35 mouse cellular contexts compared by ENCODE assay signal in genomic region chr16:8384772-8385171, GRCm38 (mm10). TPM values are rescaled to one million over a fixed set of nuclear protein-coding genes. Genes with fewer than 3 reads are reported as not detected.
DNase-seq lines count a peak whose midpoint lies in the region; ATAC-seq and TF ChIP-seq lines count a peak whose summit lies in the region.
"Had no signal": no experiment of that assay in that cellular context is flagged by ENCODE, and none has a peak within 500 bp of the region (broad histone marks: within the 10 kb centered on the region; RNA-seq: fewer than 3 reads in every experiment).

No protein-coding gene starts in this region.

- H3K4me3 ChIP-seq in heart, embryonic 10.5 days, result no peak overlapping the region
- H3K4me3 ChIP-seq in kidney, adult 2 months (ENCODE audit: insufficient read depth, low read depth, low read length), result no peak overlapping the region
- no peak overlapping the region for H3K4me3 ChIP-seq in midbrain, embryonic 14.5 days (replicated peaks; ENCODE audit: low read depth, low read length)
- H3K4me3 ChIP-seq in midbrain, embryonic 11.5 days (ENCODE audit: low read depth, low read length), result no peak overlapping the region
- H3K4me3 ChIP-seq: embryonic facial prominence, embryonic 12.5 days; embryonic facial prominence, embryonic 15.5 days; gastrocnemius, adult 2 months; hindbrain, embryonic 10.5 days; hindbrain, embryonic 13.5 days had no signal

- no peaks in the 10 kb centered on the region for H3K9me3 ChIP-seq in heart, embryonic 10.5 days
- no peaks in the 10 kb centered on the region for H3K9me3 ChIP-seq in midbrain, embryonic 14.5 days (ENCODE audit: control insufficient read depth, low read length)
- no peaks in the 10 kb centered on the region for H3K9me3 ChIP-seq in midbrain, embryonic 11.5 days (ENCODE audit: control insufficient read depth, low read length)
- H3K9me3 ChIP-seq: embryonic facial prominence, embryonic 12.5 days; embryonic facial prominence, embryonic 15.5 days; G1E; hindbrain, embryonic 10.5 days; hindbrain, embryonic 13.5 days had no signal

- H3K27ac ChIP-seq in heart, embryonic 10.5 days, result no peak overlapping the region
- peak overlapping the region; percentile 65 for H3K27ac ChIP-seq in kidney, adult 2 months (ENCODE audit: insufficient read depth, low read depth, low read length)
- no peak overlapping the region for H3K27ac ChIP-seq in midbrain, embryonic 14.5 days (replicated peaks; ENCODE audit: low read depth, low read length)
- no peak overlapping the region for H3K27ac ChIP-seq in midbrain, embryonic 11.5 days (ENCODE audit: low read depth, low read length)
- H3K27ac ChIP-seq: embryonic facial prominence, embryonic 12.5 days; embryonic facial prominence, embryonic 15.5 days; gastrocnemius, adult 2 months; hindbrain, embryonic 10.5 days; hindbrain, embryonic 13.5 days had no signal

- 78% methylated on average over 10 of the region's 10 CpGs for WGBS in heart, embryonic 10.5 days
- WGBS in kidney, adult 2 months, result 44% methylated on average over 10 of the region's 10 CpGs
- 66% methylated on average over 10 of the region's 10 CpGs for WGBS in midbrain, embryonic 14.5 days
- 73% methylated on average over 10 of the region's 10 CpGs for WGBS in midbrain, embryonic 11.5 days

- ATAC-seq in midbrain, embryonic 14.5 days (ENCODE audit: low FRiP score, low TSS enrichment), result no peak
- ATAC-seq in midbrain, embryonic 11.5 days (ENCODE audit: low FRiP score), result no peak
- ATAC-seq: forebrain, embryonic 14.5 days; forebrain, postnatal 0 days; hindbrain, embryonic 16.5 days; Patski had no signal

- H3K27me3 ChIP-seq in heart, embryonic 10.5 days (ENCODE audit: insufficient read depth, poor library complexity, severe bottlenecking), result no peaks in the 10 kb centered on the region
- H3K27me3 ChIP-seq in kidney, adult 2 months (replicated peaks; ENCODE audit: control insufficient read depth, insufficient read depth, low read length), result no peaks in the 10 kb centered on the region
- H3K27me3 ChIP-seq in midbrain, embryonic 14.5 days (ENCODE audit: control insufficient read depth, insufficient read depth, low read length), result no peaks in the 10 kb centered on the region
- no peaks in the 10 kb centered on the region for H3K27me3 ChIP-seq in midbrain, embryonic 11.5 days (ENCODE audit: control insufficient read depth, insufficient read depth, low read length)
- H3K27me3 ChIP-seq: embryonic facial prominence, embryonic 12.5 days; embryonic facial prominence, embryonic 15.5 days; hindbrain, embryonic 13.5 days had no signal

- TF ChIP-seq CTCF in kidney, adult 2 months (conservative IDR thresholded peaks at IDR 0.05; ENCODE audit: insufficient read depth, insufficient read length, low read depth, low read length), result no peak

- TF ChIP-seq POLR2A in kidney, adult 2 months (IDR thresholded peaks at IDR 0.05; ENCODE audit: low read depth, low read length), result no peak

- H3K9ac ChIP-seq in midbrain, embryonic 14.5 days (replicated peaks; ENCODE audit: low read length), result no peak overlapping the region
- H3K9ac ChIP-seq in midbrain, embryonic 11.5 days (ENCODE audit: low read length), result no peak overlapping the region
- H3K9ac ChIP-seq: embryonic facial prominence, embryonic 12.5 days; embryonic facial prominence, embryonic 15.5 days; forebrain, postnatal 0 days; hindbrain, embryonic 13.5 days had no signal

- intact Hi-C loops in heart, postnatal 10 days (cut with DNase I), result no loop called here

- peak; percentile 68 for DNase-seq in heart, embryonic 10.5 days (ENCODE audit: low spot score)
- no peak for DNase-seq in heart, postnatal 10 days
- DNase-seq in kidney, adult 2 months, result no peak
- DNase-seq in kidney, postnatal 10 days, result no peak
- peak; percentile 5 for DNase-seq in midbrain, embryonic 14.5 days
- no peak for DNase-seq in midbrain, embryonic 11.5 days (ENCODE audit: low spot score, missing footprints)
- DNase-seq in kidney, postnatal 14 days, result peak; percentile 17
- DNase-seq in adrenal gland, adult 18-20 months (ENCODE audit: low spot score in 2 of 2), result no peak
- DNase-seq: adrenal gland, adult 2 months; adrenal gland, postnatal 14 days; B cell, adult 2 months; cerebellum, adult 11 months; cerebellum, adult 2 months; cerebellum, adult 9-11 months; cerebellum, postnatal 25 days; forebrain, postnatal 0 days; gastrocnemius, adult 2 months; gastrocnemius, postnatal 14 days; heart, adult 18-20 months; heart, postnatal 36 days had no signal

- no peaks in the 10 kb centered on the region for H3K4me1 ChIP-seq in heart, embryonic 10.5 days
- peaks cover 4% of the 10 kb centered on the region; the same call in 1 of the 2 replicates for H3K4me1 ChIP-seq in kidney, adult 2 months (ENCODE audit: control insufficient read depth, insufficient read depth, low read length)
- 0 out of 2 replicates have a peak, but pooled peaks cover 4% of the 10 kb centered on the region for H3K4me1 ChIP-seq in midbrain, embryonic 14.5 days (ENCODE audit: control insufficient read depth, insufficient read depth, low read length)
- H3K4me1 ChIP-seq in midbrain, embryonic 11.5 days (ENCODE audit: control insufficient read depth, insufficient read depth, low read length), result no peaks in the 10 kb centered on the region
- H3K4me1 ChIP-seq: embryonic facial prominence, embryonic 12.5 days; embryonic facial prominence, embryonic 15.5 days; hindbrain, embryonic 13.5 days had no signal

- no peak overlapping the region for H3K4me2 ChIP-seq in midbrain, embryonic 14.5 days (ENCODE audit: low read length)
- no peak overlapping the region for H3K4me2 ChIP-seq in midbrain, embryonic 11.5 days
- H3K4me2 ChIP-seq: embryonic facial prominence, embryonic 12.5 days; embryonic facial prominence, embryonic 15.5 days; heart, embryonic 11.5 days; hindbrain, embryonic 13.5 days had no signal

- H3K36me3 ChIP-seq in heart, embryonic 10.5 days, result no peaks in the 10 kb centered on the region
- H3K36me3 ChIP-seq in kidney, adult 2 months (ENCODE audit: control insufficient read depth, insufficient read depth, low read length), result no peaks in the 10 kb centered on the region
- H3K36me3 ChIP-seq in midbrain, embryonic 14.5 days (ENCODE audit: control insufficient read depth, insufficient read depth, low read length), result no peaks in the 10 kb centered on the region
- H3K36me3 ChIP-seq in midbrain, embryonic 11.5 days (ENCODE audit: control insufficient read depth, insufficient read depth, low read length), result no peaks in the 10 kb centered on the region
- H3K36me3 ChIP-seq: embryonic facial prominence, embryonic 12.5 days; embryonic facial prominence, embryonic 15.5 days; G1E; hindbrain, embryonic 10.5 days; hindbrain, embryonic 13.5 days had no signal

RNA-seq across cellular contexts. Expression of gene Tmem114, which starts 40.2 kb away (rescaled TPM):
- not detected in 2 replicates for polyA plus RNA-seq in heart, embryonic 10.5 days (2016; fragmentation: Nextera tagmentation; extraction: Ambion mirVana)
- not detected for total RNA-seq in heart, postnatal 10 days (2021)
- not detected in 2 replicates for polyA plus RNA-seq in kidney, adult 2 months (2012; rRNA removed)
- not detected in 2 replicates for polyA plus RNA-seq in midbrain, embryonic 14.5 days (2014; fragmentation: Nextera tagmentation; extraction: Ambion mirVana)
- polyA plus RNA-seq in midbrain, embryonic 11.5 days (2014; fragmentation: Nextera tagmentation; extraction: Ambion mirVana), result not detected in 2 replicates
- total RNA-seq in adrenal gland, adult 18-20 months (2021), result not detected
- total RNA-seq: adrenal gland, adult 2 months; adrenal gland, postnatal 14 days; CH12.LX; common myeloid progenitor, adult 5-6 weeks; forebrain, postnatal 0 days; G1E; gastrocnemius, adult 2 months; gastrocnemius, postnatal 14 days; gastrocnemius, postnatal 4 days; heart, adult 18-20 months; heart, postnatal 36 days had no signal
- polyA plus RNA-seq: adrenal gland, adult 2 months; embryonic facial prominence, embryonic 15.5 days; forebrain, embryonic 11.5 days; forebrain, embryonic 14.5 days; G1E; heart, embryonic 11.5 days; heart, embryonic 14.5 days; heart, postnatal 0 days; hindbrain, embryonic 10.5 days; Patski had no signal

Comparison
In these comparisons a context has a peak if more than half of its experiments do, and no peak if none do; other contexts are left out.
1. DNase-seq: peak in heart, embryonic 10.5 days (single experiment), midbrain, embryonic 14.5 days (single experiment) and kidney, postnatal 14 days (single experiment); none in heart, postnatal 10 days (0 of 2), kidney, adult 2 months (single experiment), kidney, postnatal 10 days (single experiment), midbrain, embryonic 11.5 days (single experiment) and adrenal gland, adult 18-20 months (0 of 2).